Mouse (Mus musculus): ENCODE results near the gene Map1b. TPM values are rescaled to one million over a fixed set of nuclear protein-coding genes. Genes with fewer than 3 reads are reported as not detected.

Map1b gene
- polyA plus RNA-seq, 1 experiment from 2014 or later: 172 TPM

DNA sequence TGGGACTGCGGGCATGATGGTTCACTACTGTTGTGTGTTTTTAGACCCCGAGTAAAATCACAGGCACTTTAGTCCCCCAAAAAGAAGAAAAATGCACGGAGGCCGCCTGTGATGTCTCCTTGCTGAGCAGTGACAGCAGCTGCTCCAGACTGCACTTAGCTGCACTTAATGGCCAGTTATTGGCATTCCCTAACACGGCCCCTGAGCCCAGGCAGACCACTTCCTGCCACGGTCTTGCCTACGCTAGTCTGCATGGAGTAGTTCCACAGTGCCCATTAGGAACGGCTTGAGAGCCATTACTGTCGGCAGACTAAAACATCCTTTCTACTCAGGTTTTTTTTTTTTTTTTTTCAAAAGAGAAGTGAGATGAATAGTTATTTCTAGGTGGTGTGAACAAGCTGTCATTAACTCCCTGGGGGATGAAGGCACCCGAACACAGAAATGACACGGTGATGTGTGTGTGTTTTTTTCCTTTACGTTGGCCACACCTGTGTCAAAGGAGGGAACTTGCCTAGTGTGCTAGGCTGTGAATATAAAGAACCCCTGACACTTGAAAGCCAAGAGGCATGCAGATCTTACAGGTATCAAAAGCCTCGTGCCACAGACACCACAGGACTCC lies 14.1 kb downstream of the Map1b start:
- no peaks in the 10 kb centered on the region for H3K9me3 ChIP-seq (replicated peaks)
- H3K27me3 ChIP-seq: no peaks in the 10 kb centered on the region
- no peak overlapping the region for H3K4me2 ChIP-seq (replicated peaks)
- peaks cover 61% of the 10 kb centered on the region for H3K4me1 ChIP-seq
- no peaks in the 10 kb centered on the region for H3K36me3 ChIP-seq
- no peak overlapping the region for H3K9ac ChIP-seq
- H3K27ac ChIP-seq (replicated peaks): peak overlapping the region; percentile 51; the same call in 1 of the 2 replicates
- WGBS: 56% methylated on average over 13 of the region's 13 CpGs
- no peak for ATAC-seq (ENCODE audit: insufficient number of reproducible peaks, low FRiP score, low TSS enrichment, low read depth)
- H3K4me3 ChIP-seq (replicated peaks): no peak overlapping the region

DNA sequence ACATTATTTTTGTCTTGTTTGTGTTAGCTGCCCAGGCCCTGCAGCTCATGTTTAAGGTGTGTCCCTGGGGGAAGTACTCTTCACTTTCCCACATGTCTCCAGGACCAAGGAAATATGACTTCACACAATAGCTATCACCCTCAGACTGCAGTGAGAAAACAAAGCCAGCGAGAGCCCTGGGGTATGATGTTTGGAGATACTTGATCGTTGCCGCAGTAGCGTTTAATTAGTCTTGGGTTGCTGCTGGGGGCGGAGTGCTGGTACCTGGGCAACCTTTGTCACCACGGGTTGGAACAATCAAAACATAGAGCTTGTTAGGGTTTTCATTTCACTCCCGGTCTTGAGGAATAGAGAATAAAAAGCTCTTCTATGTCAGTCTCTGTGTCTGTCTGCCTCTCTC lies 14.9 kb downstream of the Map1b start:
- H3K9ac ChIP-seq: no peak overlapping the region
- ATAC-seq (ENCODE audit: insufficient number of reproducible peaks, low FRiP score, low TSS enrichment, low read depth): peak; percentile 44; the same call in 1 of the 2 replicates
- H3K4me3 ChIP-seq (replicated peaks): no peak overlapping the region
- no peaks in the 10 kb centered on the region for H3K9me3 ChIP-seq (replicated peaks)
- 38% methylated on average over 7 of the region's 7 CpGs for whole genome bisulfite sequencing
- H3K4me2 ChIP-seq (replicated peaks): no peak overlapping the region
- peak overlapping the region; percentile 51; the same call in 1 of the 2 replicates for H3K27ac ChIP-seq (replicated peaks)
- H3K27me3 ChIP-seq: no peaks in the 10 kb centered on the region
- H3K4me1 ChIP-seq: peaks cover 55% of the 10 kb centered on the region
- H3K36me3 ChIP-seq: no peaks in the 10 kb centered on the region

DNA sequence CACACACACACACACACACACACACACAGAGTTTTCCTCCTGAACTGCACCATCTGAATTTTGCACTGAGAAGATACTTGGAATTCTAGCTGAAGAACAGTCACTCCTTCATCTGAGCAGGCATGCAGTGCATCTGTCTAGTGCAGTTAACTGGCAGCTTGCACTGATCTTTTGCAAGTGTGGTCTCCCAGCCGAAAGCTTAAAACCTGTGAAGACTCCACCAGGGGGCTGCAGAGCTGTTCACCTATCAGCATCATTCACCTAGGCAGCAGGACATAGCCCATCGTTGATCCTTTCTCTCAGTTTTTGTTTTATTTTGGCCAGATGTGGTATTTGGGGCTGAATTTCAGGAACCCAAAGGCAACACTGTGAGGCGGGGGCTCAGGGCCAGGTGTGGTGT lies 15.7 kb downstream of the Map1b start:
- no peak for ATAC-seq (ENCODE audit: insufficient number of reproducible peaks, low FRiP score, low TSS enrichment, low read depth)
- Histone ChIP-seq H3K4me3 (replicated peaks) (no peak overlapping the region), H3K4me1 (peaks cover 47% of the 10 kb centered on the region), H3K9me3 (replicated peaks) (no peaks in the 10 kb centered on the region), H3K27ac (replicated peaks) (0 out of 2 replicates have a peak overlapping the region, but pooled peaks have one; percentile 4), H3K27me3 (no peaks in the 10 kb centered on the region), H3K36me3 (no peaks in the 10 kb centered on the region), H3K9ac (no peak overlapping the region), H3K4me2 (replicated peaks) (no peak overlapping the region)
- 46% methylated on average over 3 of the region's 3 CpGs for WGBS

DNA sequence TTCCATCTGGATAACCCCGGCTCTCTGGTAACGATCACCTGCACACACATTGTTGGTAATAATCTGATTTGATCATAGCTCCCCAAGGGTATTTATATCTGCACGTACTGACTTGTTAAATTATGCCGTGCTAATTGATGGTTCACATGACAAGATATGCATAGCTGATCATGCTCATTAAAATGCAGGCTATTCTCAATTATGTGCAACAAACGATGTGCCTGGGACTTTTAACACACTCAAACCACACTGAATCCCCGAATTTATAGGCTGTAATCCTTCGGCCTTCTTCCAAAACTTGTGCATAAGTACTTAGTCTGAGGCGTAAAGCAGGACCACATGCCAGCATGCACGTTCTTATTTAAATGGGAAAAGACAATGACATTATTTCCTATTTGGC lies 16.6 kb downstream of the Map1b start:
- Histone ChIP-seq H3K9me3 (replicated peaks) (no peaks in the 10 kb centered on the region), H3K27me3 (no peaks in the 10 kb centered on the region), H3K27ac (replicated peaks) (no peak overlapping the region), H3K36me3 (no peaks in the 10 kb centered on the region), H3K4me2 (replicated peaks) (no peak overlapping the region), H3K4me1 (peaks cover 38% of the 10 kb centered on the region), H3K4me3 (replicated peaks) (no peak overlapping the region), H3K9ac (no peak overlapping the region)
- 61% methylated on average over 9 of the region's 9 CpGs for WGBS
- ATAC-seq (ENCODE audit: insufficient number of reproducible peaks, low FRiP score, low TSS enrichment, low read depth): no peak

DNA sequence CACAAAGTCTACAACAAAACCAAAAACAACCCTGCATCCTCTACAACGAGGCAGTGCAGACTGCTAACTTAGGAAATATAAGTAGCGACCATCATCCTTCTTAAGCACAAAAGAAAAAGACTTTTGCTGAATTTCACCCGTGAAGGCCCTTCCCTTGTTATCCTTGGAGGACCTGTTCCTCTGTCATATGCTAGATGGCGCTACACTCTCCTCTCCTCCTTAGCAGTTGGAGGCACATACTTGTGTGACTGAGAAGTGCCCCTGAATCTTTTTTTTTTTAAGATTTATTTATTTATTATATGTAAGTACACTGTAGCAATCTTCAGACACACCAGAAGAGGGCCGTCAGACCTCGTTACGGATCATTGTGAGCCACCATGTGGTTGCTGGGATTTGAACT lies 20.2 kb downstream of the Map1b start:
- H3K4me2 ChIP-seq (replicated peaks): no peak overlapping the region
- no peaks in the 10 kb centered on the region for H3K36me3 ChIP-seq
- peaks cover 21% of the 10 kb centered on the region for H3K4me1 ChIP-seq
- no peak overlapping the region for H3K27ac ChIP-seq (replicated peaks)
- H3K9ac ChIP-seq: no peak overlapping the region
- WGBS: 84% methylated on average over 7 of the region's 7 CpGs
- H3K4me3 ChIP-seq (replicated peaks): no peak overlapping the region
- H3K27me3 ChIP-seq: no peaks in the 10 kb centered on the region
- no peak for ATAC-seq (ENCODE audit: insufficient number of reproducible peaks, low FRiP score, low TSS enrichment, low read depth)
- no peaks in the 10 kb centered on the region for H3K9me3 ChIP-seq (replicated peaks)

DNA sequence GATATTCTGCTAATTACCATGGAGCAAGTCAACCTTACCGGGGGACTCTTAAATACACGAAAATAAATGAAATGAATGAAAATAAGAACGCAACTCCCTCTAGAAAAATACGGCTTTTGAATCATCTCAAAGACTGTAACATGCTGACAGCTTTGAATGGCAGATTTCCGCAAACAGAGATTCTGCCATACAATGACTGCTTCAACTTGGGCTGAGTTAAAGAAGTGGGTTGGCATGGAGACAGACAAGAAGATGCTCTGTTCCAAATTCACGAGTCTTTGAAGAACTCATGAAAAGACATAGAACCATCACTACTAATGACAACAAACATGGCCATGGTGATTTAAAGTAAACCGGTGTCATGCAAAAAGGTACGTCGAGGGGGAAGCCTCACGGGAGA lies 21.9 kb downstream of the Map1b start:
- no peak overlapping the region for H3K4me2 ChIP-seq (replicated peaks)
- no peak for ATAC-seq (ENCODE audit: insufficient number of reproducible peaks, low FRiP score, low TSS enrichment, low read depth)
- H3K36me3 ChIP-seq: no peaks in the 10 kb centered on the region
- peaks cover 10% of the 10 kb centered on the region for H3K4me1 ChIP-seq
- no peaks in the 10 kb centered on the region for H3K27me3 ChIP-seq
- H3K27ac ChIP-seq (replicated peaks): no peak overlapping the region
- H3K9me3 ChIP-seq (replicated peaks): no peaks in the 10 kb centered on the region
- WGBS: 86% methylated on average over 10 of the region's 10 CpGs
- H3K9ac ChIP-seq: no peak overlapping the region
- no peak overlapping the region for H3K4me3 ChIP-seq (replicated peaks)

DNA sequence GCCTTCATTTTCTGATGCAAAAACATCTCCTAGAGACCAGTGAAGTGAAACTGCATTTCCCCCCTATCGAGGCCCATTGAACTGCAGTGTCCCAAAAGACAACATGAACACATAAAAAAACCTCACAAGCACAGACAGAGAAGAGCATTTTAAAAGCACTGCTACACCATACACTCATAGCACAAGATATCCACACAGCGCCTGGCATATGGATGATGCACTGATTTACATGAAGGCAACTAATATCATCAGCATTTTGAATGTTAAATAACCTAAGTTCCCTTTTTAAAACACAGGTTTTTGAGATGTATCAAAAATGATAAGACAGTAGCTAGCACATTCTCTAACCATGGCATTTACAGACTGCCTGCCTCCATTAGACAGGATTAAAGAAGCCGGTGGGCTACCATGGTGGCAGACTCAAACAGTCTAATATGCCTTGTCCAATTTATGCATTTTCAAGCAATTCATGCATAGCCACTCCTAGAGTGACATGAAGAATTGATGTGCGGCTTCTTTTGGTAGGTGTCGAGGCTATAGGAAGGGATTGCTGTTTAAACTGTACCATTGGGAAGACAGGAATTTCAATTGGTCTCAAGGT lies 22.9 kb downstream of the Map1b start:
- H3K9ac ChIP-seq: no peak overlapping the region
- H3K36me3 ChIP-seq: no peaks in the 10 kb centered on the region
- H3K27ac ChIP-seq (replicated peaks): no peak overlapping the region
- 76% methylated on average over 5 of the region's 5 CpGs for WGBS
- H3K4me2 ChIP-seq (replicated peaks): no peak overlapping the region
- H3K9me3 ChIP-seq (replicated peaks): no peaks in the 10 kb centered on the region
- H3K4me3 ChIP-seq (replicated peaks): no peak overlapping the region
- H3K4me1 ChIP-seq: peaks cover 10% of the 10 kb centered on the region
- no peak for ATAC-seq (ENCODE audit: insufficient number of reproducible peaks, low FRiP score, low TSS enrichment, low read depth)
- H3K27me3 ChIP-seq: no peaks in the 10 kb centered on the region

DNA sequence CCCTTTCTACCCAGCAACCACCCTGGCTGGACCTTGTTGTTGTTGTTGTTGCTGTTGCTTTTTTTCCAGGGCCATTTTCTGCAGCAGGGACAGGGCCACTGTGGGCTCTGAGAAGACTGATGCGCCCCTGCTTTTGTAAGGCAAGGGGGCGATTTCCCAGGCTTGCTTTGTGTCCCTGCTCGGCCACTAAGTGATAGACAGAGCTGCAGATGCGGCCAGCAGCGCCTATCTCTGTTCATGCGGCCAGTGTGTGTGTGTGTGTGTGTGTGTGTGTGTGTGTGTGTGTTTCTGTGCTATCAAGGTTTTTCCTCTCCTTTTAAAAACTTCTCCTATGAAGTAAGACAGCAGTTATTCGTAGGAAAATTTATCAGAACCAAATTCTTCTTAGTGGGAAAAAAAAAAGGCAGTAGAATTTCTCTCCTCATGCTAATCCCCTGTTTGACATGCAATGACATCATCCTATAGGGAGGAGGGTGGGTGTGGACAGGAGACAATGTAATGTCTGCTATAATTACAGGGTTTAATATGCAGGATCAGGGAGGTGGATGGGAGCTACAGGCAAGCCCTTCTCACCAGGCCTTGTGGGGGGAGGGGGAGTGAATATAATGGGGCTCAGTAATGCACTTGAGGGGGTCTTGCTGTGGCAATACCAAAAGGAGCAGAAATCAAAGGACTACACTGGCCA lies 23.6 kb downstream of the Map1b start:
- H3K4me2 ChIP-seq (replicated peaks): no peak overlapping the region
- no peaks in the 10 kb centered on the region for H3K9me3 ChIP-seq (replicated peaks)
- H3K27ac ChIP-seq (replicated peaks): no peak overlapping the region; the same call in 1 of the 2 replicates
- H3K9ac ChIP-seq: no peak overlapping the region
- ATAC-seq (ENCODE audit: insufficient number of reproducible peaks, low FRiP score, low TSS enrichment, low read depth): no peak
- no peaks in the 10 kb centered on the region for H3K27me3 ChIP-seq
- H3K4me3 ChIP-seq (replicated peaks): no peak overlapping the region
- H3K4me1 ChIP-seq: peaks cover 10% of the 10 kb centered on the region
- 67% methylated on average over 7 of the region's 7 CpGs for WGBS
- no peaks in the 10 kb centered on the region for H3K36me3 ChIP-seq

DNA sequence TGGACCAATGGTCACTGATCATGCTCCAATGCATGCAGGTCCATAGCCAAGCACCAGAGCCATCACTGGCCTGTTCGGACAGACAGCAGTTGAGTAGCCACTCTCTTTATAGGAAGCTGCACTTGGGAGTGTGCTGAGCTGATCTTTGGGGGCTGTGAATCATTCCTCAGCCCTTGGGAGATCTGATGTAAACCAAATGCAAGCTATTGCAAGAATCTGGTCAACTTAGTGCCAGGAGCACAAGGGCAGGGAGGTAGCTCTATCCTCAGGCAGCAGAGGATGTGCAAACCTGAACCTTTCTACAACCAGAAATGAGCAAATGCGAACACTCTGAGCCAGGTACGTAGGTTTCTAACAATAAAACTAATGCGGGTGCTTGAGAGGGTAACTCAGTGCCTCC lies 26.3 kb downstream of the Map1b start:
- WGBS: 93% methylated on average over 4 of the region's 4 CpGs
- Histone ChIP-seq H3K4me1 (peaks cover 16% of the 10 kb centered on the region), H3K36me3 (no peaks in the 10 kb centered on the region), H3K4me3 (replicated peaks) (no peak overlapping the region), H3K27me3 (no peaks in the 10 kb centered on the region), H3K9me3 (replicated peaks) (no peaks in the 10 kb centered on the region), H3K4me2 (replicated peaks) (no peak overlapping the region), H3K9ac (no peak overlapping the region), H3K27ac (replicated peaks) (no peak overlapping the region)
- ATAC-seq (ENCODE audit: insufficient number of reproducible peaks, low FRiP score, low TSS enrichment, low read depth): no peak

DNA sequence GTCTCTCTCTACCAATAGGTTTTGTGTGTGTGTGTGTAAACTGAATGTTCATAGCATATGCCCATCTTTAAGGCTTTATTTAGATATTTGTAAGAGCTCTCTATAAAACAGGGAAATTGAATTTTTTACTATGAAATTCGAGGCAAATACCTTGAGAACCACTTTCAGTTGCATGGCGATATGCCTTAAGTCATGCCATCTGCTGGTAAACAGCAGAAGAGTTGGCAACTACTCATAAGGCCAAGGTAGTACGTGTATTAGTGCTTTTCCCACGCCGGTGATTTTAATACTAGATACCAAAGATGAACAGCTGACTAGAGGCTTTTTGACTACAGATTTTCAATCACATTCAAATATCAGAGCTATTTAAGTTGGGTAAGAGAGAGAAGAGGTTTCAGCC lies 27.2 kb downstream of the Map1b start:
- Histone ChIP-seq H3K4me1 (peaks cover 19% of the 10 kb centered on the region), H3K4me3 (replicated peaks) (no peak overlapping the region), H3K4me2 (replicated peaks) (no peak overlapping the region), H3K9ac (no peak overlapping the region), H3K27ac (replicated peaks) (no peak overlapping the region), H3K36me3 (no peaks in the 10 kb centered on the region), H3K9me3 (replicated peaks) (no peaks in the 10 kb centered on the region), H3K27me3 (no peaks in the 10 kb centered on the region)
- 80% methylated on average over 5 of the region's 5 CpGs for WGBS
- ATAC-seq (ENCODE audit: insufficient number of reproducible peaks, low FRiP score, low TSS enrichment, low read depth): no peak

DNA sequence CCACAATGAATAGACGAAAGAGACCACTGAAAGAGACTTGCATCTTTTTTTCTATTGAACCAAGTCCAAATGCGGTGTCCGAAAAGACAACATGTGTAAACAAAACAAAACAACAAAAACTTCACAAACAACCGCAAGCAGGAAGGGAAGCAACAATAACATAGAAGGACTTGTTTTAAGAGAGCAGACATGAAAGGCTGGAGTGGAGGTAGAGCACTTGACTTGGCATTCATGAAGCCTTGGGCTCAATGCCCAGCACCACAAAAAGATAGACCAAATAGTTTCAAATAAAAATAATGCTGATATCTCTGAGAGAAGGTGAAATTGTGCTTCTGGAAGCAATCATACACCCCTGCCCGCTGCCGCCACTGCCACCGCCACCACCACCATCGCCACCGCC lies 30.5 kb downstream of the Map1b start:
- Histone ChIP-seq H3K9ac (no peak overlapping the region), H3K36me3 (no peaks in the 10 kb centered on the region), H3K4me1 (peaks cover 24% of the 10 kb centered on the region), H3K9me3 (replicated peaks) (no peaks in the 10 kb centered on the region), H3K27ac (replicated peaks) (no peak overlapping the region), H3K27me3 (no peaks in the 10 kb centered on the region), H3K4me2 (replicated peaks) (no peak overlapping the region), H3K4me3 (replicated peaks) (no peak overlapping the region)
- 92% methylated on average over 9 of the region's 9 CpGs for WGBS
- no peak for ATAC-seq (ENCODE audit: insufficient number of reproducible peaks, low FRiP score, low TSS enrichment, low read depth)
